Mouse (Mus musculus) stomach, embryonic 14.5 days (tissue): ENCODE results near the gene Olfm2. TPM values are rescaled to one million over a fixed set of nuclear protein-coding genes. Genes with fewer than 3 reads are reported as not detected.

Experiments
- ATAC-seq: fragments of 200-750 bp; cut with Nextera tagmentation; 2 replicates; pipeline ENCODE4 v1.8.0; 2017; ENCODE audit warnings: low read depth, moderate TSS enrichment; ENCODE audit not compliant: insufficient number of reproducible peaks, insufficient read depth, low FRiP score
- H3K27ac ChIP-seq: fragments of 300-500 bp; sonication (generic); 2 replicates; pipeline ENCODE4 v1.5.1; 2014; ENCODE audit warnings: mild to moderate bottlenecking, low read length, moderate library complexity, mixed read lengths
- H3K27me3 ChIP-seq: fragments of 300-500 bp; sonication (generic); 2 replicates; pipeline ENCODE4 v1.6.1; 2014; ENCODE audit warnings: low read length, control low read depth, mixed read lengths; ENCODE audit not compliant: control insufficient read depth, insufficient read depth
- H3K36me3 ChIP-seq: fragments of 300-500 bp; sonication (generic); 2 replicates; pipeline ENCODE4 v1.6.1; 2014; ENCODE audit warnings: mild to moderate bottlenecking, control low read depth, low read length, moderate library complexity, mixed read lengths; ENCODE audit not compliant: control insufficient read depth, insufficient read depth
- H3K4me1 ChIP-seq: fragments of 300-500 bp; sonication (generic); 2 replicates; pipeline ENCODE4 v1.6.1; 2014; ENCODE audit warnings: low read length, control low read depth, mixed read lengths; ENCODE audit not compliant: control insufficient read depth, insufficient read depth
- H3K4me2 ChIP-seq: fragments of 300-500 bp; sonication (generic); replicated peaks from 2 replicates; pipeline ENCODE4 v1.6.1; 2014; ENCODE audit warnings: low read depth, low read length, control low read depth
- H3K4me3 ChIP-seq: fragments of 300-500 bp; sonication (generic); 2 replicates; pipeline ENCODE4 v1.5.1; 2014; ENCODE audit warnings: low read depth, low read length, control low read depth
- H3K9ac ChIP-seq: fragments of 300-500 bp; sonication (generic); replicated peaks from 2 replicates; pipeline ENCODE4 v1.6.1; 2014; ENCODE audit warnings: low read depth, mild to moderate bottlenecking, control low read depth, low read length, moderate library complexity, mixed read lengths
- H3K9me3 ChIP-seq: fragments of 300-500 bp; sonication (generic); 2 replicates; pipeline ENCODE4 v1.6.1; 2016; ENCODE audit warnings: low read depth, low read length, control low read depth; ENCODE audit not compliant: control insufficient read depth
- WGBS: fragments of 180-500 bp; shearing (Covaris S2); extraction: QIAGEN DNeasy Blood & Tissue Kit; methylation state at CpG from one replicate; pipeline ENCODE4 v1.1.7; 2014; 5-methylcytosine and 5-hydroxymethylcytosine counted together
- polyA plus RNA-seq: library from polyadenylated mRNA; unstranded; fragments of >200 nt; fragmentation: Nextera tagmentation; extraction: Ambion mirVana; gene quantifications from 2 replicates; pipeline ENCODE4 v1.2.1, GENCODE M21; 2014

The Olfm2 gene
- 8.0 and 8.6 TPM in 2 replicates for polyA plus RNA-seq

- peak within 1 kb of the TSS; percentile 78 for H3K4me2 ChIP-seq
- no peaks in the 10 kb centered on the region for H3K4me1 ChIP-seq
- no peaks in the 10 kb centered on the region for H3K36me3 ChIP-seq
- H3K9me3 ChIP-seq = no peaks in the 10 kb centered on the region
- H3K4me3 ChIP-seq = peak within 1 kb of the TSS; percentile 38
- under 1% methylated on average over 50 of the region's 50 CpGs for WGBS
- H3K27me3 ChIP-seq = peaks cover 22% of the 10 kb centered on the region
- H3K27ac ChIP-seq = no peak within 1 kb of the TSS
- peak; percentile 66; the same call in 1 of the 2 replicates for ATAC-seq
- H3K9ac ChIP-seq = no peak within 1 kb of the TSS; the same call in 1 of the 2 replicates
These were observed at the start of gene Olfm2 for GRCm38 (mm10) chr9:20746017-20746660. Gene Olfm2, minus strand, starts transcription at chr9:20746349.

GRCm38 (mm10) chr9:20794108-20794806 lies 48.1 kb upstream of the Olfm2 start:
- Histone ChIP-seq H3K4me1 (peaks cover 10% of the 10 kb centered on the region; the same call in 1 of the 2 replicates), H3K36me3 (no peaks in the 10 kb centered on the region), H3K9me3 (no peaks in the 10 kb centered on the region), H3K27ac (peak overlapping the region; percentile 58; the same call in 1 of the 2 replicates), H3K4me3 (no peak overlapping the region), H3K4me2 (no peak overlapping the region), H3K27me3 (no peaks in the 10 kb centered on the region), H3K9ac (peak overlapping the region; percentile 6; the same call in 1 of the 2 replicates)
- 26% methylated on average over 7 of the region's 7 CpGs for WGBS
- ATAC-seq = 0 out of 2 replicates have a peak, but pooled peaks have one; percentile 29

DNA sequence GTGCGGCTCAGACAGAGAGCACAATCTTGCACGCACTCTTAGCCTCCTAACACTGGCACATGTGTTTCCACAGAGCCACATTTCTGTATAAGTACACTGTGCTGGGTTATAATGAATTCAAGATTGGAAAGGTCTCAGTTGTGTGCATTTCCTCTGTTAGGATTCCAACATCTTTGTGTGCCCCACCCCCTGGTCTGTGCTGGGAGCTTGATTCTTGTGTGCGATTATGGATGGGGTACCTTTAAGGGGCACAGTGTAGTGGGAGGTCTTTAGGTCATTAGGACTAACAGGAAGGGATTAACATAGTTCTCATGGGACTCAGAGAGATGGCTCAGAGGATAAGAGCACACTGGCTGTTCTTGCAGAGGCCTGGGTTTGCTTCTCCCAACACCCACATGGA lies 44.2 kb upstream of the Olfm2 start:
- Histone ChIP-seq H3K4me3 (no peak overlapping the region), H3K9me3 (no peaks in the 10 kb centered on the region), H3K4me1 (peaks cover 10% of the 10 kb centered on the region; the same call in 1 of the 2 replicates), H3K4me2 (no peak overlapping the region), H3K36me3 (no peaks in the 10 kb centered on the region), H3K27ac (no peak overlapping the region), H3K27me3 (no peaks in the 10 kb centered on the region), H3K9ac (no peak overlapping the region)
- 45% methylated on average over 3 of the region's 3 CpGs for WGBS
- no peak for ATAC-seq

DNA sequence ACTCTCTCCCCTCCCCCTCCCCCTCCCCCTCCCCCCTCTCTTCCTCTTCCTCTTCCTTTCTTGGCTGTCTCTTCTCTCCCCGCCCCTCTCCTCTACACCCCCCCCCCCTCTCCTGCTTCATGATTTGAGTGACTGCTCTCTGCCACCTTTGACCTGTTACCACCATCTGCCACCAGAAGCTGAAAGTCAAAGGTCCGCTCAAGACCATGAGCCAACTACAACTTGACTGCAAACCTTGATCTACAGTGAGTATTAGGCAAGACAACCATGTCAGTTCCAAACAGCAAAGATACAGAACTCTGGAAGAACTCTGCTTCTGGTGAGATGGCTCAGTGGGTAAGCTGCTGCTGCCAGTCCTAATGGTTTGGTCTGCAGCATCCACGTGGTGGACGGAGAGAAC lies 43.5 kb upstream of the Olfm2 start:
- no peaks in the 10 kb centered on the region for H3K9me3 ChIP-seq
- H3K9ac ChIP-seq = no peak overlapping the region
- H3K27ac ChIP-seq = no peak overlapping the region
- no peaks in the 10 kb centered on the region for H3K27me3 ChIP-seq
- no peak overlapping the region for H3K4me2 ChIP-seq
- WGBS = 76% methylated on average over 3 of the region's 4 CpGs
- H3K4me1 ChIP-seq = peaks cover 15% of the 10 kb centered on the region; the same call in 1 of the 2 replicates
- no peak for ATAC-seq
- H3K36me3 ChIP-seq = no peaks in the 10 kb centered on the region
- no peak overlapping the region for H3K4me3 ChIP-seq

DNA sequence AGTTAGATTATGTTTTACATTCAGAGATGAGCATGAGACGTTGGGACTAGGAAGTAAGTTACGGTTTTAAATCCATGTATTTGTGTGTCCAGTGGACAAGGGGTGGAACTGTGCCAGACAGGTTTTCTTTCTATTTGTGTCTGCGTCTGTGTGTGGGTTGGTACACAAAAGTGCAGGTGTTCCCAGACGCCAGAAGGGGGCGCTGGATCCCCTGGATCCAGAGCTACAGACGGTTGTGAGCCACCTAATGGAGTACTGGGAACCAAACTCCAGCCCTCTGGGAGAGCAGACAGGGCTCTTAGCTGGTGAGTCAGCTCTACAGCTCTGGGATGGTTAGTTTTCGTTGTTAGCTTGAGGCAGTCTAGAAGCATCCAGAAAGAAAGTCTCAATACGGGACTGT lies 41.8 kb upstream of the Olfm2 start:
- Histone ChIP-seq H3K4me2 (no peak overlapping the region), H3K9ac (no peak overlapping the region), H3K4me1 (peaks cover 7% of the 10 kb centered on the region; the same call in 1 of the 2 replicates), H3K27ac (no peak overlapping the region), H3K36me3 (no peaks in the 10 kb centered on the region), H3K27me3 (no peaks in the 10 kb centered on the region), H3K9me3 (no peaks in the 10 kb centered on the region), H3K4me3 (no peak overlapping the region)
- ATAC-seq = no peak
- 71% methylated on average over 8 of the region's 8 CpGs for WGBS

- H3K9ac ChIP-seq = no peak overlapping the region
- WGBS = 40% methylated on average over 6 of the region's 6 CpGs
- H3K27me3 ChIP-seq = no peaks in the 10 kb centered on the region
- H3K4me3 ChIP-seq = no peak overlapping the region
- no peak overlapping the region for H3K4me2 ChIP-seq
- 0 out of 2 replicates have a peak overlapping the region, but pooled peaks have one; percentile 7 for H3K27ac ChIP-seq
- H3K9me3 ChIP-seq = no peaks in the 10 kb centered on the region
- no peaks in the 10 kb centered on the region for H3K36me3 ChIP-seq
- H3K4me1 ChIP-seq = peaks cover 7% of the 10 kb centered on the region; the same call in 1 of the 2 replicates
- no peak for ATAC-seq
These were observed 38.9 kb upstream of the Olfm2 start for GRCm38 (mm10) chr9:20785055-20785454.

GRCm38 (mm10) chr9:20781286-20781685 lies 35.1 kb upstream of the Olfm2 start:
- 72% methylated on average over 3 of the region's 3 CpGs for WGBS
- H3K27ac ChIP-seq = no peak overlapping the region
- no peaks in the 10 kb centered on the region for H3K36me3 ChIP-seq
- no peak overlapping the region for H3K9ac ChIP-seq
- H3K4me2 ChIP-seq = no peak overlapping the region
- no peaks in the 10 kb centered on the region for H3K9me3 ChIP-seq
- H3K4me3 ChIP-seq = no peak overlapping the region
- peaks cover 7% of the 10 kb centered on the region; the same call in 1 of the 2 replicates for H3K4me1 ChIP-seq
- H3K27me3 ChIP-seq = no peaks in the 10 kb centered on the region
- ATAC-seq = no peak

- no peaks in the 10 kb centered on the region for H3K9me3 ChIP-seq
- H3K4me3 ChIP-seq = no peak overlapping the region
- H3K27me3 ChIP-seq = no peaks in the 10 kb centered on the region
- H3K27ac ChIP-seq = no peak overlapping the region
- 78% methylated on average over 2 of the region's 2 CpGs for WGBS
- no peak for ATAC-seq
- no peak overlapping the region for H3K9ac ChIP-seq
- no peaks in the 10 kb centered on the region for H3K36me3 ChIP-seq
- no peaks in the 10 kb centered on the region for H3K4me1 ChIP-seq
- no peak overlapping the region for H3K4me2 ChIP-seq
These were observed 19.1 kb upstream of the Olfm2 start for GRCm38 (mm10) chr9:20765274-20765673.
